Mouse (Mus musculus): ENCODE measurements around the gene A530064D06Rik. TPM values are rescaled to one million over a fixed set of nuclear protein-coding genes. Genes with fewer than 3 reads are reported as not detected.

A530064D06Rik gene
- polyA plus RNA-seq (2021; fragmentation: Nextera tagmentation): not detected in 2 replicates
- long read RNA-seq, experiment 1: 0 reads
- long read RNA-seq, experiment 2: 0 reads

GRCm38 (mm10) chr17:48167103-48167502, at the start of gene A530064D06Rik:
Gene A530064D06Rik (minus strand): TSS chr17:48167275.

GRCm38 (mm10) chr17:48146120-48146519, 21.0 kb downstream of the A530064D06Rik start, which contains the start of gene 9830107B12Rik:
Gene 9830107B12Rik (minus strand): TSS chr17:48146268.

Other genes with a start within 250 kb of the A530064D06Rik start
- gene Foxp4, start 242.6 kb downstream of the A530064D06Rik start, polyA plus RNA-seq (2021; fragmentation: Nextera tagmentation): 19.9 and 42.5 TPM in 2 replicates
- not detected in 2 replicates for gene 1700122O11Rik, start 129.0 kb downstream of the A530064D06Rik start, polyA plus RNA-seq (2021; fragmentation: Nextera tagmentation)
- not detected in 2 replicates for gene 1700067P10Rik, start 78.0 kb downstream of the A530064D06Rik start, polyA plus RNA-seq (2021; fragmentation: Nextera tagmentation)
- gene 9830107B12Rik, start 21.0 kb downstream of the A530064D06Rik start, polyA plus RNA-seq (2021; fragmentation: Nextera tagmentation): not detected in 2 replicates
- gene Trem1, start 65.5 kb upstream of the A530064D06Rik start, polyA plus RNA-seq (2021; fragmentation: Nextera tagmentation): not detected in 2 replicates
- gene Trem3, start 80.5 kb upstream of the A530064D06Rik start, polyA plus RNA-seq (2021; fragmentation: Nextera tagmentation): 0.62 TPM in 1 of 2 replicates, not detected in the other
- not detected in 2 replicates for gene Treml4, start 97.0 kb upstream of the A530064D06Rik start, polyA plus RNA-seq (2021; fragmentation: Nextera tagmentation)
- gene Treml2, start 132.2 kb upstream of the A530064D06Rik start, polyA plus RNA-seq (2021; fragmentation: Nextera tagmentation): 0.06 and 0.11 TPM in 2 replicates
- gene B430306N03Rik, start 148.9 kb upstream of the A530064D06Rik start, polyA plus RNA-seq (2021; fragmentation: Nextera tagmentation): 0.08 TPM in 1 of 2 replicates, not detected in the other
- gene Trem2, start 179.1 kb upstream of the A530064D06Rik start, polyA plus RNA-seq (2021; fragmentation: Nextera tagmentation): 42.6 and 42.7 TPM in 2 replicates
- 0.11 TPM in 1 of 2 replicates, not detected in the other for gene Treml1, start 192.6 kb upstream of the A530064D06Rik start, polyA plus RNA-seq (2021; fragmentation: Nextera tagmentation)
- gene Nfya, start 242.6 kb upstream of the A530064D06Rik start, polyA plus RNA-seq (2021; fragmentation: Nextera tagmentation): 1.3 and 1.8 TPM in 2 replicates
- 29.2 and 31.2 TPM in 2 replicates for gene Oard1, start 242.7 kb upstream of the A530064D06Rik start, polyA plus RNA-seq (2021; fragmentation: Nextera tagmentation)

Measured in layer of hippocampus, adult 6 months (tissue).